Comparison of ENCODE assay signal across 35 mouse cellular contexts in the genomic region with DNA sequence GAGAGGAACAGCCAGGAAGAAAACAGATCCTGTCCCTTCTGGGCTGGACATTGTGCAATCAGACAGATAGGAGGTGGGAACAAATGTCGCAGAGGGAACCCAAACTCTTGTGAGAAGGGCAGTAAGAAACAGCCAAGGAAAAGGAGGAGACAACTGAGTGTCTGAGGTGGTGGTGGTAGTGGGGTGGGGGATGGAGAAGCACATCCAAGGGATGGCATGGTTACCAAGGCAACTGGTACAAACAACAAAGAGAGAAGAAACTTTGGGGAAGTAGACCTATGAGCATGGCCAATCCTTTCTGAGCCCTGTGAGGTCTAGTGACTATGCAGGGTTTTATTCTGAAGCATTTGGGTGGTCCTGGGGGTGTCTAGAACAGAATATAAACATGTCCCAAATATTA. TPM values are rescaled to one million over a fixed set of nuclear protein-coding genes. Genes with fewer than 3 reads are reported as not detected.
DNase-seq lines count a peak whose midpoint lies in the region; ATAC-seq and TF ChIP-seq lines count a peak whose summit lies in the region.
"Had no signal": no experiment of that assay in that cellular context is flagged by ENCODE, and none has a peak within 500 bp of the region (broad histone marks: within the 10 kb centered on the region; RNA-seq: fewer than 3 reads in every experiment).

No protein-coding gene starts in this region.

- DNase-seq in lung, postnatal 0 days (ENCODE audit: low spot score), result peak; percentile 12
- no peak for DNase-seq in lung, postnatal 4 days
- DNase-seq in 416B (ENCODE audit: low read depth) (peak; percentile 61), liver (no peak)
- peak; percentile 42 to 70 for DNase-seq in monocyte, adult 2 months (ENCODE audit: low read depth in 1 of 2, low spot score in 2 of 2)
- DNase-seq in forebrain, embryonic 10.5 days (ENCODE audit: extremely low spot score, low spot score), result no peak
- DNase-seq in forebrain, postnatal 0 days, result no peak
- DNase-seq: adrenal gland, postnatal 14 days; cerebellum, adult 2 months; cerebellum, postnatal 25 days; kidney, postnatal 14 days; lung, embryonic 14.5 days; right cerebral cortex, adult 18-20 months; right cerebral cortex, postnatal 4 days; thymus, adult 2 months; thymus, postnatal 36 days had no signal

- no peak overlapping the region for H3K27ac ChIP-seq in lung, postnatal 0 days (ENCODE audit: low read length)
- H3K27ac ChIP-seq in forebrain, embryonic 10.5 days, result no peak overlapping the region
- no peak overlapping the region for H3K27ac ChIP-seq in forebrain, postnatal 0 days (ENCODE audit: low read depth, low read length)
- H3K27ac ChIP-seq: hindbrain, embryonic 12.5 days; liver, embryonic 15.5 days; midbrain, embryonic 13.5 days had no signal

- no peaks in the 10 kb centered on the region for H3K4me1 ChIP-seq in lung, postnatal 0 days (ENCODE audit: insufficient read depth, low read depth, low read length)
- no peaks in the 10 kb centered on the region for H3K4me1 ChIP-seq in forebrain, embryonic 10.5 days
- no peaks in the 10 kb centered on the region for H3K4me1 ChIP-seq in forebrain, postnatal 0 days (ENCODE audit: insufficient read depth)
- H3K4me1 ChIP-seq: hindbrain, embryonic 12.5 days; liver, embryonic 15.5 days; megakaryocyte, embryonic 14.5 days; midbrain, embryonic 13.5 days had no signal

- no peak overlapping the region for H3K4me2 ChIP-seq in lung, postnatal 0 days (replicated peaks; ENCODE audit: low read depth, low read length)
- no peak overlapping the region for H3K4me2 ChIP-seq in forebrain, postnatal 0 days (ENCODE audit: low read depth)
- H3K4me2 ChIP-seq: hindbrain, embryonic 12.5 days; liver, embryonic 15.5 days; lung, embryonic 14.5 days; midbrain, embryonic 13.5 days had no signal

- no peak for TF ChIP-seq EP300 in lung, postnatal 0 days (IDR thresholded peaks at IDR 0.05)

- TF ChIP-seq CTCF in lung, postnatal 0 days (IDR thresholded peaks at IDR 0.05), result no peak
- no peak for TF ChIP-seq CTCF in forebrain, postnatal 0 days (IDR thresholded peaks at IDR 0.05; ENCODE audit: low read depth)

- ATAC-seq in lung, postnatal 0 days, result no peak
- peak; percentile 89 for ATAC-seq in common myeloid progenitor, adult 5-6 weeks (replicated peaks; ENCODE audit: low read depth, poor library complexity, severe bottlenecking)
- ATAC-seq in forebrain, postnatal 0 days, result no peak
- ATAC-seq: CD4-positive, CD25-positive, alpha-beta regulatory T cell, adult 4 months; forebrain, embryonic 14.5 days; intestine, postnatal 0 days; midbrain, embryonic 13.5 days had no signal

- H3K27me3 ChIP-seq in lung, postnatal 0 days (replicated peaks; ENCODE audit: insufficient read depth, low read length), result no peaks in the 10 kb centered on the region
- no peaks in the 10 kb centered on the region for H3K27me3 ChIP-seq in forebrain, embryonic 10.5 days (ENCODE audit: poor library complexity, severe bottlenecking)
- no peaks in the 10 kb centered on the region for H3K27me3 ChIP-seq in forebrain, postnatal 0 days (ENCODE audit: insufficient read depth, low read length)
- H3K27me3 ChIP-seq: hindbrain, embryonic 12.5 days; liver, embryonic 15.5 days; midbrain, embryonic 13.5 days had no signal

- no peaks in the 10 kb centered on the region for H3K9me3 ChIP-seq in lung, postnatal 0 days (ENCODE audit: low read length)
- H3K9me3 ChIP-seq in forebrain, embryonic 10.5 days, result no peaks in the 10 kb centered on the region
- no peaks in the 10 kb centered on the region for H3K9me3 ChIP-seq in forebrain, postnatal 0 days (ENCODE audit: low read length)
- H3K9me3 ChIP-seq: hindbrain, embryonic 12.5 days; liver, embryonic 15.5 days; megakaryocyte, embryonic 14.5 days; midbrain, embryonic 13.5 days had no signal

- no peak overlapping the region for H3K9ac ChIP-seq in lung, postnatal 0 days (replicated peaks; ENCODE audit: low read depth)
- no peak overlapping the region for H3K9ac ChIP-seq in forebrain, postnatal 0 days
- H3K9ac ChIP-seq: hindbrain, embryonic 12.5 days; liver, embryonic 15.5 days; lung, embryonic 14.5 days; midbrain, embryonic 13.5 days had no signal

- H3K4me3 ChIP-seq in lung, postnatal 0 days (ENCODE audit: low read depth, low read length), result no peak overlapping the region
- H3K4me3 ChIP-seq in forebrain, embryonic 10.5 days, result no peak overlapping the region
- no peak overlapping the region for H3K4me3 ChIP-seq in forebrain, postnatal 0 days (ENCODE audit: low read depth, low read length)
- H3K4me3 ChIP-seq: hindbrain, embryonic 12.5 days; liver, embryonic 15.5 days; megakaryocyte, embryonic 14.5 days; midbrain, embryonic 13.5 days had no signal

- no peaks in the 10 kb centered on the region for H3K36me3 ChIP-seq in lung, postnatal 0 days (ENCODE audit: insufficient read depth, low read length)
- no peaks in the 10 kb centered on the region for H3K36me3 ChIP-seq in forebrain, embryonic 10.5 days (replicated peaks)
- no peaks in the 10 kb centered on the region for H3K36me3 ChIP-seq in forebrain, postnatal 0 days (ENCODE audit: insufficient read depth)
- H3K36me3 ChIP-seq: hindbrain, embryonic 12.5 days; liver, embryonic 15.5 days; midbrain, embryonic 13.5 days had no signal

- 64% methylated on average over 1 of the region's 1 CpGs for WGBS in lung, postnatal 0 days
- 94% methylated on average over 1 of the region's 1 CpGs for WGBS in forebrain, embryonic 10.5 days
- 97% methylated on average over 1 of the region's 1 CpGs for WGBS in forebrain, postnatal 0 days

RNA-seq across cellular contexts. Expression of a gene that starts 21.5 kb away (rescaled TPM):
- 0.38 and 0.56 TPM in 2 replicates for polyA plus RNA-seq in lung, postnatal 0 days (2015; fragmentation: Nextera tagmentation; extraction: Ambion mirVana)
- total RNA-seq in common myeloid progenitor, adult 5-6 weeks (2017), result not detected in 2 replicates
- polyA plus RNA-seq in forebrain, embryonic 10.5 days (2016; fragmentation: Nextera tagmentation; extraction: Ambion mirVana), result not detected in 2 replicates
- not detected in 2 replicates for total RNA-seq in forebrain, postnatal 0 days (2014; rRNA removed)
- polyA plus RNA-seq in forebrain, postnatal 0 days (2015; fragmentation: Nextera tagmentation; extraction: Ambion mirVana), result not detected in 2 replicates
- total RNA-seq: adrenal gland, postnatal 14 days; gastrocnemius, adult 8-10 months; gastrocnemius, postnatal 4 days; heart, postnatal 25 days; left cerebral cortex, postnatal 14 days; liver, adult 2 months had no signal
- polyA plus RNA-seq: brain, embryonic 14.5 days; cerebellum, adult 2 months; embryonic facial prominence, embryonic 11.5 days; forebrain, embryonic 14.5 days; heart, embryonic 14.5 days; hindbrain, embryonic 12.5 days; kidney, embryonic 14.5 days; limb, embryonic 11.5 days; liver, embryonic 15.5 days; lung, embryonic 14.5 days; midbrain, embryonic 13.5 days; neural tube, embryonic 11.5 days had no signal

RNA-seq across cellular contexts. Expression of a gene that starts 49.1 kb away (rescaled TPM):
- polyA plus RNA-seq in lung, postnatal 0 days (2015; fragmentation: Nextera tagmentation; extraction: Ambion mirVana), result 17.7 and 18.3 TPM in 2 replicates
- 54.3 and 55.1 TPM in 2 replicates for total RNA-seq in common myeloid progenitor, adult 5-6 weeks (2017)
- polyA plus RNA-seq in forebrain, embryonic 10.5 days (2016; fragmentation: Nextera tagmentation; extraction: Ambion mirVana), result 57.7 and 60.9 TPM in 2 replicates
- total RNA-seq in forebrain, postnatal 0 days (2014; rRNA removed), result 18.4 and 19.1 TPM in 2 replicates
- 12.2 and 16.3 TPM in 2 replicates for polyA plus RNA-seq in forebrain, postnatal 0 days (2015; fragmentation: Nextera tagmentation; extraction: Ambion mirVana)

Comparison
In these comparisons a context has a peak if more than half of its experiments do, and no peak if none do; other contexts are left out.
1. DNase-seq: peak in lung, postnatal 0 days (single experiment), 416B (single experiment) and monocyte, adult 2 months (2 of 2); none in lung, postnatal 4 days (0 of 2), forebrain, embryonic 10.5 days (single experiment), liver (single experiment) and forebrain, postnatal 0 days (single experiment).